Mouse (Mus musculus) liver, adult (tissue): ENCODE measurements around the gene Traf3ip2.

Experiments used
- GATA4 ChIP-seq: IDR thresholded peaks from 2 replicates; pipeline ENCODE4 v1.6.1; 2014; ENCODE audit warnings: mild to moderate bottlenecking, low read length; ENCODE audit not compliant: insufficient replicate concordance

Traf3ip2 gene

DNA sequence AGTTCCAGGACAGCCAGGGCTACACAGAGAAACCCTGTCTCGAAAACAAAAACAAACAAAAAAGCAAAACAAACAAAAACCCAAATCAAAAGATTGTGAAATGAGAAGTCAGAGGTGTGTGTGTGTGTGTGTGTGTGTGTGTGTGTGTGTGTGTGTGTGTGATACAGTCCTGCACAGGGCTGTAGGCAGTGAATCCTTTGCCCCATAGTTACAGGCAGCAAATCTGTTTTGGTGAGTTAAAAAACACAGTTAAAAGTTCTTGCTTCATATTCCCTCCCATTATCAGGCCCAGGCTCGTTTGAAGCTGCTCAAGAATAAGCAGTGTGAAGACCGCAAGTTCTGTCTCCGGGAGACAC lies at the start of gene Traf3ip2:
Gene Traf3ip2, plus strand, starts transcription at position 302 of the 356 bp plus-strand sequence.
- no peak for TF ChIP-seq GATA4

DNA sequence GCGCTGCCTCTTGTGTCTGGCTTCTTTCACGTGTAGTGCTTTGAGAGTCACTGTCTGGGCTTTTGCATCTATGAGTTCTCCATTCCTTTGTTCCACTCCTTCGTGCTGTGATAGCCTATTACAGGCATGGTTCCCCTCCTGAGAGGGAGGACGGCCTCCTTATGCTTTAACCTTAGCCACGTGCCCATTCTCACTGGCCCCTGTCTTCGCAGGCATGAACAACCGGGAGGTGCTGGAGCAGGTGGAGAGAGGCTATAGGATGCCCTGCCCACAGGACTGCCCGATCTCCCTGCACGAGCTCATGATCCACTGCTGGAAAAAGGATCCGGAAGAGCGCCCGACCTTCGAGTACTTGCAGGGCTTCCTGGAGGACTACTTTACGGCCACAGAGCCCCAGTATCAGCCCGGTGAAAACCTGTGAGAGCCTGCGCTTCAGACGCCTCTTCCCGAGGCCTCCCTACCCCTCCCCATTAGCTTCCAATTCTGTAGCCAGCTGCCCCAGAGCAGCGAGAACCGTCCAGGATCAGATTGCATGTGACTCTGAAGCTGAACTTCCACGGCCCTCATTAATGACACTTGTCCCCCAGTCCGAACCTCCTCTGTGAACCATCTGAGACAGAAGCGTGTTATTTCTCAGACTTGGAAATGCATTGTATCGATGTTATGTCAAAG lies 49.0 kb upstream of the Traf3ip2 start:
- TF ChIP-seq GATA4 = no peak

DNA sequence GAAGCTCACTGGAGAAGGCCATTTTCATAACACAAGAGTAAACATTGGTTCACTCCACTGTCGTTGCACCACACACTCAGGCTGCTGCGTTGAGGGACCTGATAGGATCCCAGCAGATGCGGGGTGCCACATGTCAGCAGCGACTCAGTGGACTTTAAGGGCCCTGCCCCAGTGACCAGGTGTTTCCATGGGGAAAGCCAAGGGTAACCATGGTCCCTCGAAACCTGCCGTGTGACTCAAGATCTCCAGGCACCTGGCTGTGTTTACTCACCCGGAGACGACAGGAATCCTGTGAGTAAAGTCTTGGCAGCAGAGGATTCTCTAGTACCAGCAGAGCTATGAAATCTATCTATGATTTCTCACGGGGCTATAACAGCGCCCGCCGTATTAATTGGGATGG lies 45.8 kb upstream of the Traf3ip2 start:
- no peak for TF ChIP-seq GATA4

DNA sequence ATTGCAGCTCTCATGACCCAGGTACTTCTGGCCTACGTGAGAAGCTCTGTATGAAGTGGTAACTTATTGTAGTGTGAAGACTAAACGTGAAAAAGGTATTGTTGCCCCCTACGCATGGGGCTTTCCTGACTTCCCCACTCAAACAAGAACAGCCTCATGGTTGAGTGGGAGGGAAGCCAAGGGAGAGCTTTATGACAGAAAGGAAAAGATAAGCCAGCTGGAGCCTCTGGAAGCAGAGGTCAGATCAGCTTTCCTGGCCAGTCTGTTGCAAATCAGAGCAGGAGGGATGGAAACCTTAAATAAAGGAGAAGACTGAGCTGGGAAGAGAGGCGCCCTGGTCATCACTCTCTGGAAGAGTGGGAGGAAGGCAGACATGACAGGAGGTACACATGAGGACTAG lies 43.7 kb upstream of the Traf3ip2 start:
- no peak; the same call in 1 of the 2 replicates for TF ChIP-seq GATA4

DNA sequence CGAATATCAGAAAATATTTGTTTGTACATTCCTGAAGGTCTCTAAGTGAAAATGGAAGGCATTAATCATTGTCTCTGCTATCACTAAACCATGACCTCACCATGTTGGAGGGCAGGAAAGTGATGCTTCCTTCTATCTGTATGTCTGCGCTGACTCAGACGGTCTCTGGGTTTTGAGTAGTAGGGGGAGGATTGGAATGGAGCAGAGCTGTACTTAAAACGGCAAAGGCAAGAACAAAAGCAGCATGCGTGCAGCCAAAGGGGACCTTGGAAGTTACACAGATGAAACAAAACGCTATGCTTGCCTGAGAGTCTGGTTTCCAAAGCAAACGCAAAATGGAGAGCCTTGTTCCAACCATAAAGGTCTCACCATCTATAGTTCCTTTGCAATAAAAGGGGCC lies 41.7 kb upstream of the Traf3ip2 start:
- 0 out of 2 replicates have a peak, but pooled peaks have one; percentile 26 for TF ChIP-seq GATA4

DNA sequence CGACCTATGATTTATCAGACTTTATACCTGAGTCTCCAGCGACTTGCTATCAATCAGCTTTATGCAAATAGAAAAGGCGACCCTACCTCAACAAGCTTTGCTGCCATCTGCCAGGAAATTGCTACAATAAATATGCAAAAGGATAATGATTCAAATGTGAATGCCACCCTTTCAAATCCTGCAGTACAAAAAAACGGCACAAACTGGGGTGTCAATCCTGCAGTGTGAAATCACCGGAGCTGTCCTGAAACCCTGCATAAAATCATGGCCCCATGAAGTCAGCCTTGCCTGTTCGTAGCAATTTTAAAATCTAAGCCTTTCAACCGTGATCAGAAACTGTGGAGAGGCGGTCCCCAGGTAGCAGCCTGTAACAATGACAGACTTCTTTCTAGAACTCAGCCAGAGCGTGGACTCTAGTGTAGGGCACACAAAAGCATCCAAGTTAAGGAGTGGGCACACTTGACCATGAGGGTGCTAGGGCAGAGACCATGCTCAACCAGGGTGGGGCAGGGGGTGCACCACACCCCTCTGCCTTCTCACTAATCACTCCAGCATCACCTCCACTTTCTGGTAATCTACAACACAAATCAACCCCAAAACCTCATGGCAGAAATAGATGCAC lies 40.6 kb upstream of the Traf3ip2 start:
- TF ChIP-seq GATA4 = no peak

DNA sequence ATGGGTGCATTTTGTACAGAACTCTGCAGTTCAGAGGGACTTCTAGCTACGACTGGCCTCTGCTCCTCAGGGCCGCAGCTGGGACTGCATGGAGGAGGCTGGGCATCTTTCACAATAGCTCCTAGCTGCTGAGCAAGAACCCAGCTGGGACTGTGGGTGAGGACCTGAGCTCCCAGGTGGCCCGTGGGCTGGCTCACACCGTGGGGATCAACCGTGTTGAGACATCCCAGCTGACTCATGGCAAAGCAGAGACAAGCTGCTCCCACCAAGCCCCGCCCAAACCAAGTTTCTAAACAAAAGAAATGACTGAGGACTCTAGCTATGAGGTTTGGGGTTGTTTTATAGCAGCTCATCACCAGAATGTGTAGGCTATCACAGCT lies 40.1 kb upstream of the Traf3ip2 start:
- no peak for TF ChIP-seq GATA4

DNA sequence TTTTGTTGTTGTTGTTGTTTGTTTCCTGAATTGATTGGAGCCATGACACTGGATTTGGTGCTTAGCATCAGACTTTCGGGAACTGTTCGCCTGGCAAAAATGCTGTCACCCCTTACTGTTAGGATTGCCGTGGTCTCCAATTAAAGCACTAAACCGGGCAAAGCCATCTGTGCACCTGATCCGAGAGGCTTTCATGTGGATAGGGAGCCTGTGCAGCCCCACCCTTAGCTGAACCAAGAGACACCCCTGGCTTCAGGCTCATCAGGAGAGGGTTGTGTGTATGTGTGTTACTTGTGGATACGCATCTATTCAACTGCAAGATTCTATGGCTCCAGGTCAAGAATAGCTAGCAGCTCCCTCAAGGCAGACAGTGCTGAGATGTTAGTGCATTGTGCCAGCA lies 36.3 kb upstream of the Traf3ip2 start:
- TF ChIP-seq GATA4 = no peak

DNA sequence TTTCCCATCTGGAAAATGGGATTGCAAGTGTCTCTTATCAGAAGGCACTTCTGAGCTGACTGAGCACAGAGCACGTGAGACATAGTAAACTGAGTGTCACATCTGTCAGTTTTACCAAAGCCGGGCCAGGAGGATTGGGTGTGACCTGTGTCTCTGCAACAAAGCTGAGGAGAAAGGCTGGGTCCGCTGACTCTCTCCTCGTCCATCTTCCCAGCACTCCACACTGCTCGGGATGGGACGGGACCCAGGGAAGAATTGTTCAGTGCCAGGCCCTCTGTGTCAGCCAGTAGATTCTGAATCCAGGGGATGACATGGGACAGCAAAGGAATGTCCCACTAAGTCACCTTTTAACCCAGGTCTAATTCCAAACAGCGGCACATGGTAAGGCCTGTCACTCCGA lies 32.3 kb upstream of the Traf3ip2 start:
- TF ChIP-seq GATA4 = no peak

DNA sequence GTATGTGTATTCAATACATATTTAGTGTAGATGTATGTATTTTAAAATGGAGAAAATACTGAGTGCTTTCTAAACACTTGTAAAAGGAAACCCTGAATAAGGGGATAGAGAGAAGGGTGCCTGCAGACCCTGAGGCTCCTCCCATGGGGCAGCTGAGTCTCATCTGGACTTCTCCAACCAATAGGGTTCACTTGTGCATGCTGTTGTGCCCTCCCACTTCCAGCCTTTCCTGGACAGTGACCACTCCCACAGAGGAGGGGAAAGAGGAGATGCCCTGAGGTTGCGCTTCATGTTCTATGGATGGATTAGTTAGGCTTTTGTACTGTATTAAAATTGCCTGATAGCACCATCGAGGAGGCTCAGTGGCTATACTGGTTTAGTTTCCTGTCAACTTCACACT lies 30.3 kb upstream of the Traf3ip2 start:
- no peak for TF ChIP-seq GATA4

DNA sequence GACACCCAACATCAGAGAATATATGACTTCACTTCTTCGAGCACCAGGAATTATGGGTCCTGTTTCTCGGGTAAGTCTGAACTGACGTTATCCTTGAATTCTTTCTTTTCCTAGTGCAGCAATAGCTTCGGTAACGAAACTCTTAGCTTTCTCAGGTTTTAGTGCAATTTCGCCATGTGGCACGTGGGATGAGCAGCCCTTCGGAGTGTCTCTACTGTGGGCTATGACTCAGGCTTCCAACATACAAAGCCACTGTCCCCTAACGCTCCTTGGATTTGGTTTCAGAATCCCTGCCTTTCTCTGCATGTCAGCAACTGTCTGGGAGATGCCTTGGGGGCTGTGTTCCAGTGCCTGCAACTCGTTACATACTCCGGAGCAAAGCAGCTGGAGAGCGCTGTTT lies 29.0 kb upstream of the Traf3ip2 start:
- TF ChIP-seq GATA4 = no peak

DNA sequence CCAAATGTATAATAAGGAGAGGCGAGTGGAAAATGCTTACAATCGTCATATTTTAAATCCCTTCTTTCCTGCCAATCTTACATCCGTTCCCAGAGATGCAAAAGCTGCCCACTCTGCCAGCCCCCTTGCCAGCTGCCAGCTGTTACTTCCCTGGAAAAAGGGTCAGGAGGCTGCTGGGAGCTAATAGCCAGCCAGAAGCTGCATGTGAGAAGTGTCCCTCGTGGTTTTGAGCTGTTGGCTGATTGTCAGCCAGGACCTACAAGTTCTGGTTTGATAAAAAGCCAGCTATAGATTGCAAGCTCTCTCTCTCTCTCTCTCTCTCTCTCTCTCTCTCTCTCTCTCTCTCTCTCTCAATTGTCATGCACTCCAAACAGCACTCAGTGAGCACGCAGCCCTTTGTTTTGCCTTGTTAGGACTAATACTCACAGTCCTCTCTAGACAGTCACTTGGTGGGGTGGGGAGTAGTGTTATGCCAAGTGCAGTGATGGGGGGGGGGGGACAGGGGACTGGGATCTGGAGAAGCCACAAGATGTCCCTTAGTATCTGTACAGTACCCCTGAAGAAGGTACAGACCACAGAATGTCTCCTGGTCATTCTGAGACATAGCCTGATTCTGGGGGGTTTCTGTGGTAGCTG lies 25.3 kb upstream of the Traf3ip2 start:
- TF ChIP-seq GATA4 = no peak

DNA sequence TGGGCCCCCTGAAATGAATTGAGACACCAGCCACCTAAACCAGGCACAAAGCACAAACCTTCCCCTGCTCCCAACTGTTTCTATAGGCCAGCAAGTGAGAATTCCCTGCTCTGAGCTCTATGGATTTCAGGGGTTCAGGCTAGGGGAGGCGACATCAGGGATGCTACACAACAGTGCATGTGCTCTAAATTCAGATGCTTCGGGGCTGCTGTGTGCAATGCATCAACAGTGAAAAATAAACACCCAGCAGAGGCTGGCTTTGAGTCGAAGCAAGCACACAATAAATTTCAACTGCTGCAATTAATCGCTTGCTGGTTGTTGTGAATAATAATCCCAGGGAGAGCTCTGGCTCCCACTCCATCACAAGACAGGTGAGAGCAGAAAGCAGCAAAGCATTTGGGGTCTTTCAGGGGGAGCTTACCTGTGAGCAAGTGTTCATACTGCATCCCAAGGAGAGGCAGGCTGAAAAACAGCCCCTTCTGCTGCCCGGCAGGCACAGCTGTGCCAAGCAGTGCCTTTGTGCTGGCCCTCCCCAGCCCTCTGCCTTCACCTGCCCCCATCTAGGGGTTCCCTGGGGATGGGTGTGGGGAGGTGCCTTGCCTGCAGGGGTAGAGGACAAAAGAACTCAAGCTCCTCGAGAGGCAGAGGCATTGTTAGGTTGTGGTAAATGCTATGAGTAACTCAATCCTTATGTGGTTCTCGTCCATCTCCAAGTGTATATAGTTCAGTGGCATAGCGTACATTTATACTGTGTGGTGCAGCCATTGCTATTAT lies 24.6 kb upstream of the Traf3ip2 start:
- no peak for TF ChIP-seq GATA4

DNA sequence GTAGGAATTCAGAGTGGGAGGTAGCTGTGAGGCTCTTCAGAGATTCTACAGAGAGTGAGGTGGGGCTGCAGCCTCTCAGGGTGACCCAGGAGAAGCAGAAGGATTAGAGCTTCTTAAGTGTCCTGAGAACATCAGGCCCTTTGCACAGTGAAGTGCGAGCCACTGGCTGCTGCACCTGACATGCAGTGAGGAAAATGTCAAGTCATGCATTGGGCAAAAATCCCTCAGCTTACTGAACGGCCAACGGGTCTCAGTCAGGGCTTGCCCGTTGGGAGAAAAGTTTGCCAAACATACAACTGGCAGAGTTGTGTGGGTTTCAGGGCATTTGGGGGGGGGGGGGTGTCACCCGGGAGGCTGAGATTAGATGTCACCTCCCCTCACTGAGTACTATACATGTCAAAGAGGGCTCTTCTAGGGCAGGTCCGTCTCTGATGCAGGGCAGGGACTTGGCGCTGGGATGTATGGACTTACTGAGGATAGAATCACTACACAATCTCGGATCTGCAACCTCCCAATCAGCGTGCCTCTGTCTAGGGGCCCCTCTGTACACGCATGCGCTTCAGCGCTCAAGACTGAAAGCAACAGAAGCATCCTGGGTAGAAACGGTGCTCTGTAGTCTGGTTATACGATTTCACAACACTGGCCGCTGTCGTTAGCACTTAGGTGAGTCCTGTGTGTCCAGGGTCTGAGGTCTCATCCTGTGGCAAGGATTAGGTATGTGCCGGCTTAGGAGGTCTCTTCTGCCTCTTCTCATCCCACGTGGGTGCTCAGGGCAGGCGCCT lies 22.8 kb upstream of the Traf3ip2 start:
- no peak for TF ChIP-seq GATA4

DNA sequence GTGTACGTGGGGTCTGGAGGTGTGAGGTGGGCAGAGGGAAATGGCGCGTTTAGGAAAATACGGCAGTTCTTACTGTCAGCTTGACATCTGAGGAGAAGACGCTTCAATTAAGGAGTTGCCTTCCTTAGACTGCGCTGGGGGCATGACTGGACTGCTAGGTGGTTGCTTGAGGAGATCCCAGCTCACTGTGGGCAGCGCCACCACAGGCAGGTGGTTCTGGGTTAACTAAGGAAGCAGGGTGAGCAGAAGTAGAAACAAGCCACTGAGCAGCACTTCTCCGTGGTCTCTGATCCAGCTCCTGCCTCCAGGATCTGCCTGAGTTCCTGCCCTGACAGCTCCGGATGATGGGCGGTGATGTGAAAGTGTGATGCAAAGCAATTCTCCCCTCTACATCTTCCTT lies 22.1 kb upstream of the Traf3ip2 start:
- no peak for TF ChIP-seq GATA4
